Mouse (Mus musculus): Measurements from ENCODE around the gene Ikzf5.

Ikzf5 gene

DNA sequence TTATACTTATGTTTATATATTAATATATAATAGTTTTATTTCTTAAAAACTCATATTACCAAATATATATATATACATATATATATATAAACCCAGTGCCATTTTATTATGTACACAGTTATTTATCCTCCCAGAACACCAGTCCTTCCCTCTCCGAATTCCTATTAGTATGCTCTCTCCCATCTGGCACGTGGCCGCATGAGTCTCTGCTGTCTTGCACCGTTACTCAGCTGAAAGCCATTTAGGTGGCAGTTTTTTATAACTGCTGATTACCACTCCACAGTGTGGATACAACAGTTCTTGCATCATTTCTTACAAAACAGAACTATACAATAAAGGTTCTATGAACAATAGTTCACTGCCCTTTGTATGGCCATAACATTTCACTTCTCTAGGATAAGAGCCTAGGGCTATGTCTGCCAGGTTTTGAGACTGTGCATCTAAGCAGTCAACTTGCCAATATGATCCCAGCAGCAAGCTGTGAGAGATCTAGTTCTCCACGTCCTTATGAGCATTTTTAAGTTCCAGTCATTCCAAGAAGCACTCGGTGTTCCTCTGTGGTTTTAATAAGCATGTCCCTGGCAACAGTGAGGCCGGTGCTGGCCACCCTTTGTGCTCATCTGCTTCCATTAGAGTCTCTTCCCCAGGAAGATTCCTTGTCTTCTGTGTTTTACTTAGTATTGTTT, 64.3 kb downstream of the Ikzf5 start:
- DNase-seq (ENCODE audit: low spot score in 2 of 2), result no peak
